Mouse (Mus musculus) neural tube, embryonic 12.5 days (tissue): ENCODE data around the gene Dkk3. TPM values are rescaled to one million over a fixed set of nuclear protein-coding genes. Genes with fewer than 3 reads are reported as not detected.
"Not testable (repeated sequence)": the region's sequence is repeated elsewhere in the genome, so short reads cannot be mapped to it uniquely, and the experiment has no call there.

Experiments used
- ATAC-seq: fragments of 200-750 bp; cut with Nextera tagmentation; 2 replicates; pipeline ENCODE4 v1.8.0; 2017; ENCODE audit warnings: low read depth, mild to moderate bottlenecking, moderate TSS enrichment, moderate library complexity; ENCODE audit not compliant: low FRiP score
- H3K27ac ChIP-seq: fragments of 300-500 bp; sonication (generic); 2 replicates; pipeline ENCODE4 v1.5.1; 2016
- H3K27me3 ChIP-seq: fragments of 300-500 bp; sonication (generic); replicated peaks from 2 replicates; pipeline ENCODE4 v1.6.1; 2016; ENCODE audit warnings: mild to moderate bottlenecking
- H3K36me3 ChIP-seq: fragments of 300-500 bp; sonication (generic); 2 replicates; pipeline ENCODE4 v1.6.1; 2016; ENCODE audit warnings: mild to moderate bottlenecking
- H3K4me1 ChIP-seq: fragments of 300-500 bp; sonication (generic); 2 replicates; pipeline ENCODE4 v1.6.1; 2016
- H3K4me2 ChIP-seq: fragments of 300-500 bp; sonication (generic); replicated peaks from 2 replicates; pipeline ENCODE4 v1.6.1; 2016; ENCODE audit warnings: mild to moderate bottlenecking
- H3K4me3 ChIP-seq: fragments of 300-500 bp; sonication (generic); 2 replicates; pipeline ENCODE4 v1.5.1; 2016
- H3K9ac ChIP-seq: fragments of 300-500 bp; sonication (generic); 2 replicates; pipeline ENCODE4 v1.6.1; 2016; ENCODE audit warnings: mild to moderate bottlenecking
- H3K9me3 ChIP-seq: fragments of 300-500 bp; sonication (generic); 2 replicates; pipeline ENCODE4 v1.6.1; 2016; ENCODE audit warnings: mild to moderate bottlenecking
- WGBS: fragments of 180-500 bp; shearing (Covaris S2); methylation state at CpG from one replicate; pipeline ENCODE4 v1.1.7; 2016; 5-methylcytosine and 5-hydroxymethylcytosine counted together
- polyA plus RNA-seq: library from polyadenylated mRNA; unstranded; fragments of >200 nt; fragmentation: Nextera tagmentation; extraction: Ambion mirVana; gene quantifications from 2 replicates; pipeline ENCODE4 v1.2.1, GENCODE M21; 2016

The Dkk3 gene
- polyA plus RNA-seq, 1 experiment from 2014 or later, result 17.2 TPM

DNA sequence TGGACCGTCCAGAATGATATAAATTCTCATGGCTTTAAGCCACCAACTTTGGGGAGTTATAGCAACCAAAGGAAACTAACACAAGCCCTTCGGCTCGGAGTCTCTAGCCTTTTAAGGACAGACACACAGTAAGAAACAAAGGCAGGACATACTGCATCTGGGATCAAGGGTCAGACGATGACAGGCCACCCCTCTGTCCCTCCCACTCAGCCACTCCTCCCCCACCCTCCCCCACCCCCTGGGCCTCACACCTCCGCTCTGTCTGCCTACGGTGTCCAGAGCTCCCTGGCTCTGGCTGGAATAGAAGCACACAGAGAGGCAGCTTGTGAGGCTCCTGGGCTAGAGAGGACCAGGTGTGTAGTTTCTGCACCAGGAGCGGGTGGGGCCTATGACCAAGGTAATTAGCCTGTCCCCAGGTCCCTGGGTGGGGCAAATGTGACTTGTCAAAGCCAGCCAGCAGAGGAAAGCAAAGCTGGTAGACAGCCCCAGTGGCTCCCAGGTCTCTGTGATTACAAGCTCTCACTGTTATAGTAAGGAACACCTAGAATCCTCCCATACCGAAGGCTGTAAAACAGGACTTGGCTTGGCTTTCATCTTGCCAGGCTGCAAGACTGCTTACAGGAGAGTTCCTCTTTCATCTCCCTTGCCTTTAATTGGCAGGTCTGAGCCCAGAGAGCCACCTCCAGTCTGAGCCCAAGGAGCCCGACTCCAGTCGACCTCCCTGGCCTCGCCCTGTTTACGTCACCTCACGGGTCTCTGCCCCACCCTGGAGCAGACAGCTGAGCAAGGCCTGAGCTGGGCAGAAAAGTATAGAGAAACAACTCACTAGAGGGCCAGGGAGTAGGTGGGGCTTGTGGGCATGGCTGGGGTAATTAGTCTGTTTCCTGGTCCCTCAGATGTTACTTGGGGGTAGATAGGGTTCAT, 28.9 kb upstream of the Dkk3 start:
- Histone ChIP-seq H3K9me3 (no peaks in the 10 kb centered on the region), H3K4me2 (no peak overlapping the region), H3K4me3 (no peak overlapping the region), H3K4me1 (no peaks in the 10 kb centered on the region), H3K27me3 (no peaks in the 10 kb centered on the region), H3K9ac (no peak overlapping the region), H3K27ac (no peak overlapping the region), H3K36me3 (no peaks in the 10 kb centered on the region)
- 60% methylated on average over 13 of the region's 13 CpGs for WGBS
- no peak for ATAC-seq

GRCm38 (mm10) chr7:112186871-112187270, 28.0 kb upstream of the Dkk3 start:
- Histone ChIP-seq H3K9ac (no peak overlapping the region), H3K4me2 (no peak overlapping the region), H3K9me3 (no peaks in the 10 kb centered on the region), H3K4me3 (no peak overlapping the region), H3K27ac (no peak overlapping the region), H3K36me3 (no peaks in the 10 kb centered on the region), H3K27me3 (no peaks in the 10 kb centered on the region), H3K4me1 (no peaks in the 10 kb centered on the region)
- 87% methylated on average over 7 of the region's 7 CpGs for WGBS
- no peak for ATAC-seq

- no peaks in the 10 kb centered on the region for H3K36me3 ChIP-seq
- 74% methylated on average over 9 of the region's 9 CpGs for WGBS
- no peak for ATAC-seq
- no peaks in the 10 kb centered on the region for H3K4me1 ChIP-seq
- H3K27ac ChIP-seq, result no peak overlapping the region
- no peaks in the 10 kb centered on the region for H3K27me3 ChIP-seq
- H3K4me2 ChIP-seq, result no peak overlapping the region
- no peak overlapping the region for H3K9ac ChIP-seq
- no peak overlapping the region for H3K4me3 ChIP-seq
- H3K9me3 ChIP-seq, result no peaks in the 10 kb centered on the region
These were observed 26.4 kb upstream of the Dkk3 start for GRCm38 (mm10) chr7:112185226-112185745.

DNA sequence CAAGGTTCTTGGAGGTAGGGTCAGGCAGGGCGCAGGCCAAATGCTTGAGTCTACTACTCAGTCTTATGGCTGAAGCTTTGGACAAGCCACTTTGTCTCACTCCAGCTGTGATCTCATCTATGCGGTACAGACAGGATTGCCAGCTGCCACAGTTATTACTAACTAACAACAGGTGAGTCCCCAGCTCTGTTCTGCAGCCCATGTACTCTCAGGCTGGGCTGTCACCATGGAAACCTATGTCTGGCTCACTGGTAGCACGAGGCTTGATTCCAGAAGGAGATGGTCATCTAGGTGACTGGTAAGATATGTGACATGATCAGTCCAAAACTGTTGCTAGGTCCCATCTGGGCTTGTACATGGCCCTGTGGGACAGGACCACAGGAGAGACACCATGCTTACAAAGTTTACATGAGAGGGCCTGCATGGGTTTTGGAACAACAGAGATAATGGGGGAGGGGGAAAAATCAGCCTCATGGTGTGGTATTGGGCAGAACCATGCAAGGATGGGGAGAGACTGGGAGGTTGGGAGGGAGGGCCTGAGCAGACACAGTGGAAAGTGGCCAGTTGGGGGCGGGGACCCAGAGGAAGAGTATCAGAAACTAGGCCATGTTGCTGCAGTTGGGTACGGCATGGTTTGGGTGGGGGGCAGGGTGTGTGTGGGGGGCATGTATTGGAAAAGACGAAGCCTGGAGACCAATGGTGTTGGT, 25.8 kb upstream of the Dkk3 start:
- no peak overlapping the region for H3K27ac ChIP-seq
- 85% methylated on average over 6 of the region's 6 CpGs for WGBS
- H3K4me3 ChIP-seq, result no peak overlapping the region
- no peaks in the 10 kb centered on the region for H3K27me3 ChIP-seq
- no peak overlapping the region for H3K4me2 ChIP-seq
- no peaks in the 10 kb centered on the region for H3K4me1 ChIP-seq
- H3K36me3 ChIP-seq, result no peaks in the 10 kb centered on the region
- no peak for ATAC-seq
- no peaks in the 10 kb centered on the region for H3K9me3 ChIP-seq
- H3K9ac ChIP-seq, result no peak overlapping the region

- ATAC-seq, result peak; percentile 64
- Histone ChIP-seq H3K9me3 (no peaks in the 10 kb centered on the region), H3K4me2 (no peak overlapping the region)
These were observed 24.5 kb upstream of the Dkk3 start for GRCm38 (mm10) chr7:112183258-112183841.

GRCm38 (mm10) chr7:112180235-112180705, 21.4 kb upstream of the Dkk3 start:
- no peaks in the 10 kb centered on the region for H3K27me3 ChIP-seq

More at GRCm38 (mm10) chr7:112183258-112183841, 24.5 kb upstream of the Dkk3 start:
- Histone ChIP-seq H3K27ac (no peak overlapping the region), H3K27me3 (no peaks in the 10 kb centered on the region), H3K4me1 (no peaks in the 10 kb centered on the region), H3K4me3 (no peak overlapping the region), H3K36me3 (no peaks in the 10 kb centered on the region), H3K9ac (no peak overlapping the region)
- WGBS, result 38% methylated on average over 5 of the region's 5 CpGs

DNA sequence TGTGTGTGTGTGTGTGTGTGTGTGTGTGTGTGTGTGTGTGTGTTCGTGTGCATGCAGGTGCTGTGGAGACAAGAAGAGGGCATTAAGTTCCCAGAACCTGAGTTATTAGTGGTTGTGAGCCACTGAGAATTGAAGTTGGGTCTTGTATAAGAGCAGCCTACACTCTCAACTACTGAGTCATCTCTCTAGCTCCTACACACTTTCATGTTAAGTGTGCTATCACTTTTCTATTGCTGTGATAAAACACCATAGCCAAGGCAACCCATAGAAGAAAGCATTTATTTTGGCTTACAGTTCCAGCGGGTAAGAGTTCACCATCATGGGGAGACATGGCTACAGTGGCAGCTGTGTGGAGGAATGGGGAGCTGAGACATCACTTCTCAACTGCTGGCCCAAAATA, 17.8 kb upstream of the Dkk3 start:
- Histone ChIP-seq H3K9me3 (no peaks in the 10 kb centered on the region), H3K9ac (no peak overlapping the region), H3K27ac (no peak overlapping the region), H3K27me3 (no peaks in the 10 kb centered on the region), H3K4me2 (no peak overlapping the region), H3K4me3 (no peak overlapping the region), H3K4me1 (0 out of 2 replicates have a peak, but pooled peaks cover 3% of the 10 kb centered on the region), H3K36me3 (no peaks in the 10 kb centered on the region)
- 83% methylated on average over 2 of the region's 2 CpGs for WGBS
- ATAC-seq, result no peak

More at GRCm38 (mm10) chr7:112180235-112180705, 21.4 kb upstream of the Dkk3 start:
- Histone ChIP-seq H3K4me1 (no peaks in the 10 kb centered on the region), H3K27ac (no peak overlapping the region), H3K4me3 (no peak overlapping the region), H3K9me3 (no peaks in the 10 kb centered on the region), H3K9ac (no peak overlapping the region), H3K36me3 (no peaks in the 10 kb centered on the region), H3K4me2 (peak overlapping the region; percentile 38)
- ATAC-seq, result peak; percentile 77
- 15% methylated on average over 7 of the region's 10 CpGs for WGBS

DNA sequence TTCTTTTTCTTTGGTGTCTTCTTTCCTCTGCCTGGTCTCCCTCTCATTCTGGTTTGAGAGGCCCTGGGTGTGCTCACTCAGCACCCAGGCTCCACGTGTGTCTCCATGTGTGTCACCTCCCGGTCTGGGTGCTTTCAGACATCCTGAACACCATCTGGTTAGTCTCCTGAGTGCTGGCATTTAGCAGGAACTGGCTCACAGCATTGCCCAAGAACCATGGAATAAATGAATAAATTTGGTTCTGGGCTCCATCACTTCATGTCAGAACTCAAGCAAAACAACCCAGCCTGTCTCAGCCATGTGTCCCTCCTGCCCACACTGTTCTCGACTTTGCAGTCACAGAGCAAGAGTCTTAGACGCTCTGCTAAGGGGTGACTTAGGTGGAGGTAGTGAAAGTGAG, 13.8 kb upstream of the Dkk3 start:
- H3K9ac ChIP-seq, result no peak overlapping the region
- no peak overlapping the region for H3K27ac ChIP-seq
- no peaks in the 10 kb centered on the region for H3K9me3 ChIP-seq
- H3K4me1 ChIP-seq, result peaks cover 10% of the 10 kb centered on the region
- H3K4me3 ChIP-seq, result no peak overlapping the region
- H3K27me3 ChIP-seq, result no peaks in the 10 kb centered on the region
- H3K4me2 ChIP-seq, result no peak overlapping the region
- WGBS, result 75% methylated on average over 4 of the region's 4 CpGs
- no peak for ATAC-seq
- no peaks in the 10 kb centered on the region for H3K36me3 ChIP-seq

- Histone ChIP-seq H3K36me3 (no peaks in the 10 kb centered on the region), H3K27me3 (no peaks in the 10 kb centered on the region), H3K4me2 (peak overlapping the region; percentile 5; the same call in 1 of the 2 replicates), H3K4me3 (no peak overlapping the region), H3K9ac (no peak overlapping the region), H3K9me3 (no peaks in the 10 kb centered on the region), H3K4me1 (peaks cover 10% of the 10 kb centered on the region), H3K27ac (no peak overlapping the region)
- 9% methylated on average over 10 of the region's 10 CpGs for WGBS
- ATAC-seq, result peak; percentile 44; the same call in 1 of the 2 replicates
These were observed 11.3 kb upstream of the Dkk3 start for GRCm38 (mm10) chr7:112169955-112170692.

GRCm38 (mm10) chr7:112165593-112165992, 6.7 kb upstream of the Dkk3 start:
- Histone ChIP-seq H3K9ac (no peak overlapping the region), H3K36me3 (no peaks in the 10 kb centered on the region), H3K27ac (no peak overlapping the region), H3K9me3 (no peaks in the 10 kb centered on the region), H3K4me3 (no peak overlapping the region), H3K4me2 (no peak overlapping the region), H3K4me1 (peaks cover 6% of the 10 kb centered on the region), H3K27me3 (no peaks in the 10 kb centered on the region)
- ATAC-seq, result no peak
- WGBS, result 79% methylated on average over 4 of the region's 4 CpGs

DNA sequence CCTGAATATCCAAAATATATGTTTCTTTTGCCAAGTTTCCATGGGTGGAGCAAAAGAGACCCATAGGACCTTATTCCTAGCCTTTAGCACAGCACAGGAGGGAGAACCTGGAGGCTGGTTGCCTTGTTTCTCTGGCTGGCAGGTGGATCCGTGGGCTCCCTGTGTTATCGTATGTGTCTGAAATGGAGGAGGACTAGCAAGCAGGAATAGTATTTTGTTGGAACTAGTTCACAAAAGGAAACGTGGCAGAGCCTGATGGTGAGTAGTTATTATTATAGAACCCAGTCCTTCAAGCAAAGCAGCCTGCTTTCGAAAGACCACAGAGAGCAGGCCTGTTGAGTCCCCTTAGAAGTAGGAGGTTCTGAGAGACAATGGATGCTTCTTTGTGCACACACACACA, 6.2 kb upstream of the Dkk3 start:
- H3K4me1 ChIP-seq, ATAC-seq, H3K27ac ChIP-seq, H3K4me3 ChIP-seq, H3K9ac ChIP-seq, H3K27me3 ChIP-seq, H3K4me2 ChIP-seq, H3K36me3 ChIP-seq, H3K9me3 ChIP-seq: not testable (repeated sequence)
- 88% methylated on average over 4 of the region's 4 CpGs for WGBS
